Mouse (Mus musculus): ENCODE results near the gene D630045J12Rik. TPM values are rescaled to one million over a fixed set of nuclear protein-coding genes. Genes with fewer than 3 reads are reported as not detected.

The D630045J12Rik gene
- polyA plus RNA-seq, 1 experiment = 0.20 TPM

DNA sequence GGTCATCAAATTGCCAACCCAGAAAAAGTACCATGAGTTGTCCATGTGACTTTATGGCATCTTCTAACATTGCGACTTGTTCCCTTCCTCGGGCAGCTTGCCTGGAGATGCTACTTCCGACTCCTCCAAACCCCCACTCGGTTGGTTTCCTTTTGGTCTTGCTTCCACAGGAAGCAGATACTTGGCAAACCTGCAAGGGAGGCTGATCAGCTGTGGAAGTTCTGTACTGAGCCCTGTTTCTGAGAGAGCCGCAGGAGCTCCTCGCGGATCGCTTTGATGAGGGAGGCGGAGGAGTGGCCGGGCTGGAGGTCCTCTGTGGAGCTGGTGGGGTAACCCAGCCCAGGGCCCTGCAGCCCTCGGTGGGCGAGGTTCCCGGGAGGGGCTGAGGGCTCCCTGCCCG lies 125.7 kb downstream of the D630045J12Rik start:
- TF ChIP-seq POLR2A (IDR thresholded peaks at IDR 0.05; ENCODE audit: borderline replicate concordance, low read depth, low read length) = no peak
- no peak for TF ChIP-seq CTCF (IDR thresholded peaks at IDR 0.05; ENCODE audit: low read depth, low read length)
- no peak overlapping the region for H3K27ac ChIP-seq (ENCODE audit: insufficient read depth, low read depth, low read length)
- no peak overlapping the region for H3K4me3 ChIP-seq (ENCODE audit: insufficient read depth, low read length)
- H3K4me1 ChIP-seq (ENCODE audit: control insufficient read depth, insufficient read depth, low read length) = no peaks in the 10 kb centered on the region

DNA sequence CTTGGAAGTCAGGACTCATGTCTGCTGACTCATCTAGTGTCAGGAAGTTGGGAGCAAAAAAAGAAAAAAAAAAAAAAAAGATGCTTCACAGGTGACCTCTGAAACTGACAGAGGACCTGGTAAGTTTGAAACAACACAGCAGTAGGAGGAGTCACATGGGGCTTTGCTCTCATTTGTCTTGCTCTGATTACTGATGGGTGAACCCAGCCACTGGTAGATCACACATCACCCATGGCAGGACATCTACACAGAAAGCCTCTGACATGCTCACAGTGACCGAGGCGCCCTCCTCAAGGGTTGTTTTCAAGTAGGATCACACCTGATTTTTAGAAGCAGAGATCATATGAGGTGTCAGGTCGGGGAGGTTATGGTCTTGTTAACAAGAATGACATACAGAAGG lies 128.3 kb downstream of the D630045J12Rik start:
- no peak overlapping the region for H3K27ac ChIP-seq (ENCODE audit: insufficient read depth, low read depth, low read length)

DNA sequence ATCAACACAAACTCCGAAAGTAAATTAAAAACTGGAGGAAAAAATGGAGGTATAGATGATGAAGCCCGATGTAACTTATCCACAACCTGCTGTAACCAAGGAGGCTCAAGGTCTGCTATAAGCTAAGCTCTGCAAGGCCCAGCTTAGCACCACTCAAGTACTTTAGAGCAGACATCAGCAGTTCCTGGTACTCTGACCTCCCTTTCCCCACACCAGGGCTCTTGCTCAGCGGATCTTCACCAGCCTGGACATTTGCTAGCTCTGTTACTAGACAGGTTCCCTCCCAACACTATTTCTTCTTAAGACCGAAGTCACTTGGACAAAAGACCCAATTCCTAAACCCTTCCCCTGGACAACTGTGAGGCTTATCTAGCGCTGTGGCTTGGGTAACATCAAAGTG lies 128.9 kb downstream of the D630045J12Rik start:
- TF ChIP-seq CTCF (IDR thresholded peaks at IDR 0.05; ENCODE audit: low read depth, low read length) = no peak
- no peak for TF ChIP-seq POLR2A (IDR thresholded peaks at IDR 0.05; ENCODE audit: borderline replicate concordance, low read depth, low read length)
- no peak overlapping the region for H3K4me3 ChIP-seq (ENCODE audit: insufficient read depth, low read length)
- no peaks in the 10 kb centered on the region for H3K4me1 ChIP-seq (ENCODE audit: control insufficient read depth, insufficient read depth, low read length)
- no peak overlapping the region for H3K27ac ChIP-seq (ENCODE audit: insufficient read depth, low read depth, low read length)

More for the DNA sequence above, 128.3 kb downstream of the D630045J12Rik start:
- TF ChIP-seq CTCF (IDR thresholded peaks at IDR 0.05; ENCODE audit: low read depth, low read length) (no peak), POLR2A (IDR thresholded peaks at IDR 0.05; ENCODE audit: borderline replicate concordance, low read depth, low read length) (no peak)
- Histone ChIP-seq H3K4me1 (ENCODE audit: control insufficient read depth, insufficient read depth, low read length) (no peaks in the 10 kb centered on the region), H3K4me3 (ENCODE audit: insufficient read depth, low read length) (no peak overlapping the region)

DNA sequence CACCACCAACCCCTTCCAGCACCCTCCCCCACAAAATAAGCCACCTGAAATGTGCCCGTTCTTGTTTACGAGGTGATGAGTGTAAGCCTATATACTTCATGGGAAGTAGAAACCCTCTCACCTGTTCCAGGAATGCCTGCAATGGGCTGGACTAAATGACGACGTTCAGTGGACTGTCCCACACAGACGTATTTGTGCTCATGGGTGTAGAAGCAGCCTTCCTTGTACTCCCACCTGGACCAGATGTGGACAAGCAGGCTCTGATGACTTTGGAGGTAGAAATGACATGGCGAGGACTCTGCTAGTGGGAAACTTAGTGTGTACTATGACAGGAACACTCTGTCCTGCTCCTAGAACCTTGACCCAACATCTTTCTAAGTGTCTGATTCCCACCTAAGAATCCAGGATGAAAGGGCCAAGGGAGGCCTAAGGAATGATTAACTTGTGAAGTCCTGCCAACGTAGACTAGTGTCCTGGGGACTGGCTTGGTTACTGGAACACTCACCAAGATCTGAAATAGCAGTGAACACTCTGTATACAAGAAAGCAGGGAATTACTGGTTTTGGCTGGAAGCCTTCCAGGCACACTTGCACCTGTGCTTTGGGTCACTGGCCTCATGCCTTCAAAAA lies 129.5 kb downstream of the D630045J12Rik start, which contains the start of gene Atp6v0a4:
Gene Atp6v0a4 (minus strand): TSS at position 380 of the 629 bp plus-strand sequence.
- TF ChIP-seq POLR2A (IDR thresholded peaks at IDR 0.05; ENCODE audit: borderline replicate concordance, low read depth, low read length) (no peak), CTCF (IDR thresholded peaks at IDR 0.05; ENCODE audit: low read depth, low read length) (no peak)
- H3K27ac ChIP-seq (ENCODE audit: insufficient read depth, low read depth, low read length) = no peak within 1 kb of the TSS
- no peaks in the 10 kb centered on the region for H3K4me1 ChIP-seq (ENCODE audit: control insufficient read depth, insufficient read depth, low read length)

GRCm38 (mm10) chr6:38123471-38124206 lies 130.2 kb downstream of the D630045J12Rik start:
- Histone ChIP-seq H3K27ac (ENCODE audit: insufficient read depth, low read depth, low read length) (no peak overlapping the region), H3K4me1 (ENCODE audit: control insufficient read depth, insufficient read depth, low read length) (no peaks in the 10 kb centered on the region), H3K4me3 (ENCODE audit: insufficient read depth, low read length) (no peak overlapping the region)
- TF ChIP-seq CTCF (IDR thresholded peaks at IDR 0.05; ENCODE audit: low read depth, low read length) (no peak), POLR2A (IDR thresholded peaks at IDR 0.05; ENCODE audit: borderline replicate concordance, low read depth, low read length) (no peak)

More for the DNA sequence above, 129.5 kb downstream of the D630045J12Rik start, which contains the start of gene Atp6v0a4:
- H3K4me3 ChIP-seq (ENCODE audit: insufficient read depth, low read length) = no peak within 1 kb of the TSS

GRCm38 (mm10) chr6:38122791-38123190 lies 131.0 kb downstream of the D630045J12Rik start:
- Histone ChIP-seq H3K4me3 (ENCODE audit: insufficient read depth, low read length) (no peak overlapping the region), H3K27ac (ENCODE audit: insufficient read depth, low read depth, low read length) (no peak overlapping the region), H3K4me1 (ENCODE audit: control insufficient read depth, insufficient read depth, low read length) (no peaks in the 10 kb centered on the region)
- no peak for TF ChIP-seq POLR2A (IDR thresholded peaks at IDR 0.05; ENCODE audit: borderline replicate concordance, low read depth, low read length)
- no peak for TF ChIP-seq CTCF (IDR thresholded peaks at IDR 0.05; ENCODE audit: low read depth, low read length)

- no peak for TF ChIP-seq CTCF (IDR thresholded peaks at IDR 0.05; ENCODE audit: low read depth, low read length)
- H3K4me3 ChIP-seq (ENCODE audit: insufficient read depth, low read length) = no peak overlapping the region
- no peaks in the 10 kb centered on the region for H3K4me1 ChIP-seq (ENCODE audit: control insufficient read depth, insufficient read depth, low read length)
- no peak overlapping the region for H3K27ac ChIP-seq (ENCODE audit: insufficient read depth, low read depth, low read length)
Measured at GRCm38 (mm10) chr6:38121843-38122242, 132.0 kb downstream of the D630045J12Rik start.

DNA sequence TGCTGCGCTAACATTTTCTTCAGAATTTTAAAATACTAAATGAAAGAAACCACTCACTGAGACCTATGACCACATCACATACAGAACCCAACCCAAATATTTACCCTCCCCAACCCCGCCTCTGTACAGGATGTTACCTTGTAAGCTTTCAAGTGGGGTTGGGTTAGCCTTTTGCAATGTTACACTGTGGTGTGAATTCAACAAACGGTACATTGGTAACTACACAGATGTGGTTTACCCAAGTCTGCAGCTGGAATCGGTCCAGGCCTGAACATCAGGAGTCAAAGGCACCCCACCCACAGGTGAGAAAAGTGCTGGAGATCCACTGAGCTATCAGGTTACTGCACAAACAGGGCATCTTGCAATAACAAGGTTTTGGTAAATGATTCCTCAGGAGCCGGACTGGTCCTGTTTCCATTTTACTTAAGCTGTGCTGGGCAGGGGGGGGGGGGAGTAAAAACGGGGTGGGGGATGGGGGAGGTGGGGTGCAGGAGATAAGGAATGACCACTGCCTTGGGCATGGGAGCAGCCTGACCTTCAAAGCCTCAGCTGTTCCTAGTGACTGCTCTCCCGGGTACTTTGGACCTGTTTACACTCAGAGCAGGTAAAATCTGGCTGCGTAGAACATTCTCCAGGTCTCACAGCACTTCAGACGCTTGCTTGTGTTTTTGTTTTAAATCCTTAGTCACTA lies 133.0 kb downstream of the D630045J12Rik start:
- no peak overlapping the region for H3K27ac ChIP-seq (ENCODE audit: insufficient read depth, low read depth, low read length)

DNA sequence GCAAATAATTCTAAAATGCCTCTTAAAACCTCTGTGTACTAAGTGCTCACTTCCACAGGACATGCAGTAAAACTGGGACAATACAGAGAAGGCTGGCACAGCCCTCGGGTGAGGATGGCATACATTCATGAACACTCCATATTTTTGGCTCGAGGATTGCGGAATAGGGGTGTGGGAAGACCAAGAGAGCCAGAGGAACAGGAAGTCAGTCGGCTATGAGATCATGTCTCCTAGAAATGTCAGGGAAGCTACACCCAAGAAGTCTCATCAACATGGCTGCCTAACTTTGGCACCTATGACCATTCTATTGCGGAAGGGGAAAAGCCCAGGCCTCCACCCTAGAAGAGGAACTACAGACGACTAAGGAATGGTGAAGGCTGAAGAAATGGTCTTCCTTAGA lies 135.5 kb downstream of the D630045J12Rik start:
- Histone ChIP-seq H3K27ac (ENCODE audit: insufficient read depth, low read depth, low read length) (no peak overlapping the region), H3K4me3 (ENCODE audit: insufficient read depth, low read length) (no peak overlapping the region), H3K4me1 (ENCODE audit: control insufficient read depth, insufficient read depth, low read length) (no peaks in the 10 kb centered on the region)
- TF ChIP-seq CTCF (IDR thresholded peaks at IDR 0.05; ENCODE audit: low read depth, low read length) = no peak
- no peak for TF ChIP-seq POLR2A (IDR thresholded peaks at IDR 0.05; ENCODE audit: borderline replicate concordance, low read depth, low read length)

More for the DNA sequence above, 133.0 kb downstream of the D630045J12Rik start:
- H3K4me1 ChIP-seq (ENCODE audit: control insufficient read depth, insufficient read depth, low read length) = no peaks in the 10 kb centered on the region
- TF ChIP-seq CTCF (IDR thresholded peaks at IDR 0.05; ENCODE audit: low read depth, low read length) (no peak), POLR2A (IDR thresholded peaks at IDR 0.05; ENCODE audit: borderline replicate concordance, low read depth, low read length) (no peak)
- H3K4me3 ChIP-seq (ENCODE audit: insufficient read depth, low read length) = no peak overlapping the region

All from bone marrow macrophage, adult 2 months (primary cell).